Comparison of ENCODE assay signal across 9 mouse cellular contexts in genomic region chr2:137101074-137101473, GRCm38 (mm10). TPM values are rescaled to one million over a fixed set of nuclear protein-coding genes. Genes with fewer than 3 reads are reported as not detected.
DNase-seq lines count a peak whose midpoint lies in the region; ATAC-seq lines count a peak whose summit lies in the region.
"Had no signal": no experiment of that assay in that cellular context is flagged by ENCODE, and none has a peak within 500 bp of the region (broad histone marks: within the 10 kb centered on the region; RNA-seq: fewer than 3 reads in every experiment).

No protein-coding gene starts in this region.

- no peak for ATAC-seq in kidney, embryonic 15.5 days (replicated peaks; ENCODE audit: low FRiP score)
- ATAC-seq in embryonic facial prominence, embryonic 14.5 days (ENCODE audit: low read depth) = peak; percentile 78
- ATAC-seq in midbrain, embryonic 11.5 days (ENCODE audit: low FRiP score) = peak; percentile 74

- H3K4me2 ChIP-seq in kidney, embryonic 15.5 days = no peak overlapping the region
- no peak overlapping the region for H3K4me2 ChIP-seq in embryonic facial prominence, embryonic 14.5 days (ENCODE audit: low read depth, low read length)
- H3K4me2 ChIP-seq in midbrain, embryonic 11.5 days = no peak overlapping the region

- no peaks in the 10 kb centered on the region for H3K9me3 ChIP-seq in kidney, embryonic 15.5 days (replicated peaks)
- no peaks in the 10 kb centered on the region for H3K9me3 ChIP-seq in embryonic facial prominence, embryonic 14.5 days (ENCODE audit: control insufficient read depth, low read length)
- no peaks in the 10 kb centered on the region for H3K9me3 ChIP-seq in midbrain, embryonic 11.5 days (ENCODE audit: control insufficient read depth, low read length)

- DNase-seq in kidney, postnatal 36 days = no peak
- DNase-seq in embryonic facial prominence, embryonic 14.5 days (ENCODE audit: low spot score) = peak; percentile 81
- peak; percentile 65 to 84 for DNase-seq in heart, adult 9 months (ENCODE audit: low spot score in 2 of 2)
- DNase-seq in midbrain, embryonic 11.5 days (ENCODE audit: low spot score, missing footprints) = peak; percentile 88
- no peak for DNase-seq in layer of hippocampus, postnatal 25 days (ENCODE audit: extremely low spot score in 1 of 2, low spot score in 1 of 2)
- no peak for DNase-seq in spleen, postnatal 4 days (ENCODE audit: low spot score in 2 of 2)
- DNase-seq in left cerebral cortex, postnatal 14 days (ENCODE audit: low spot score in 2 of 2) = no peak
- DNase-seq: cerebellum, adult 11 months had no signal

- no peak overlapping the region for H3K9ac ChIP-seq in kidney, embryonic 15.5 days
- no peak overlapping the region for H3K9ac ChIP-seq in embryonic facial prominence, embryonic 14.5 days (ENCODE audit: low read depth, low read length)
- H3K9ac ChIP-seq in midbrain, embryonic 11.5 days (ENCODE audit: low read length) = no peak overlapping the region

- WGBS in kidney, embryonic 15.5 days = 43% methylated on average over 5 of the region's 5 CpGs
- WGBS in embryonic facial prominence, embryonic 14.5 days = 38% methylated on average over 5 of the region's 5 CpGs
- WGBS in midbrain, embryonic 11.5 days = 23% methylated on average over 5 of the region's 5 CpGs

- no peaks in the 10 kb centered on the region for H3K27me3 ChIP-seq in kidney, embryonic 15.5 days
- no peaks in the 10 kb centered on the region for H3K27me3 ChIP-seq in embryonic facial prominence, embryonic 14.5 days (replicated peaks; ENCODE audit: control insufficient read depth, insufficient read depth, low read length)
- H3K27me3 ChIP-seq in midbrain, embryonic 11.5 days (ENCODE audit: control insufficient read depth, insufficient read depth, low read length) = no peaks in the 10 kb centered on the region

- intact Hi-C loops in left cerebral cortex, postnatal 14 days (cut with DNase I) = no loop called here

- peaks cover 64% of the 10 kb centered on the region for H3K36me3 ChIP-seq in kidney, embryonic 15.5 days
- H3K36me3 ChIP-seq in embryonic facial prominence, embryonic 14.5 days (ENCODE audit: control insufficient read depth, insufficient read depth, low read length) = peaks cover 67% of the 10 kb centered on the region
- peaks cover 5% of the 10 kb centered on the region for H3K36me3 ChIP-seq in midbrain, embryonic 11.5 days (ENCODE audit: control insufficient read depth, insufficient read depth, low read length)

- H3K4me3 ChIP-seq in kidney, embryonic 15.5 days (replicated peaks) = no peak overlapping the region
- H3K4me3 ChIP-seq in embryonic facial prominence, embryonic 14.5 days (ENCODE audit: low read depth, low read length) = no peak overlapping the region
- H3K4me3 ChIP-seq in midbrain, embryonic 11.5 days (ENCODE audit: low read depth, low read length) = no peak overlapping the region

- H3K4me1 ChIP-seq in kidney, embryonic 15.5 days = peaks cover 58% of the 10 kb centered on the region
- H3K4me1 ChIP-seq in embryonic facial prominence, embryonic 14.5 days (ENCODE audit: control insufficient read depth, insufficient read depth, low read length) = peaks cover 3% of the 10 kb centered on the region; the same call in 1 of the 2 replicates
- H3K4me1 ChIP-seq in midbrain, embryonic 11.5 days (ENCODE audit: control insufficient read depth, insufficient read depth, low read length) = peaks cover 58% of the 10 kb centered on the region

- peak overlapping the region; percentile 33; the same call in 1 of the 2 replicates for H3K27ac ChIP-seq in kidney, embryonic 15.5 days
- H3K27ac ChIP-seq in embryonic facial prominence, embryonic 14.5 days (replicated peaks; ENCODE audit: low read depth, low read length) = no peak overlapping the region
- 0 out of 2 replicates have a peak overlapping the region, but pooled peaks have one; percentile 17 for H3K27ac ChIP-seq in midbrain, embryonic 11.5 days (ENCODE audit: low read depth, low read length)

RNA-seq across cellular contexts. Expression of gene Jag1, which starts 15.4 kb away (rescaled TPM):
- polyA plus RNA-seq in kidney, embryonic 15.5 days (2015; fragmentation: Nextera tagmentation; extraction: Ambion mirVana) = 52.2 and 54.6 TPM in 2 replicates
- 25.1 and 27.5 TPM in 2 replicates for polyA plus RNA-seq in embryonic facial prominence, embryonic 14.5 days (2014; fragmentation: Nextera tagmentation; extraction: Ambion mirVana)
- polyA plus RNA-seq in midbrain, embryonic 11.5 days (2014; fragmentation: Nextera tagmentation; extraction: Ambion mirVana) = 35.4 TPM in 2 replicates
- total RNA-seq in layer of hippocampus, postnatal 25 days (2021) = 10 to 100 TPM in 1 of 2 experiments, 1 to 10 TPM in 1; 8.3 to 11.3 TPM
- total RNA-seq in left cerebral cortex, postnatal 14 days (2021) = 1 to 10 TPM; 6.0 to 6.5 TPM

Comparison
In these comparisons a context has a peak if more than half of its experiments do, and no peak if none do; other contexts are left out.
1. DNase-seq: peak in embryonic facial prominence, embryonic 14.5 days (single experiment), heart, adult 9 months (2 of 2) and midbrain, embryonic 11.5 days (single experiment); none in kidney, postnatal 36 days (0 of 2), layer of hippocampus, postnatal 25 days (0 of 2), spleen, postnatal 4 days (0 of 2) and left cerebral cortex, postnatal 14 days (0 of 2).